Mouse (Mus musculus) hindbrain, postnatal 0 days (tissue): ENCODE results near the gene Gabbr1. TPM values are rescaled to one million over a fixed set of nuclear protein-coding genes. Genes with fewer than 3 reads are reported as not detected.

Experiments used
- ATAC-seq: fragments of 200-750 bp; cut with Nextera tagmentation; 2 replicates; pipeline ENCODE4 v1.8.0; 2017; ENCODE audit warnings: mild to moderate bottlenecking, moderate TSS enrichment, moderate library complexity
- DNase-seq: peaks from one replicate; pipeline ENCODE4 v3.0.0-alpha.2; 2015; ENCODE audit warnings: low spot score
- H3K27ac ChIP-seq: fragments of 300-500 bp; sonication (generic); 2 replicates; pipeline ENCODE4 v1.5.1; 2014; ENCODE audit warnings: mild to moderate bottlenecking
- H3K27me3 ChIP-seq: fragments of 300-500 bp; sonication (generic); 2 replicates; pipeline ENCODE4 v1.6.1; 2014; ENCODE audit warnings: low read length, mixed read lengths; ENCODE audit not compliant: insufficient read depth
- H3K36me3 ChIP-seq: fragments of 300-500 bp; sonication (generic); 2 replicates; pipeline ENCODE4 v1.6.1; 2014; ENCODE audit warnings: low read length, mixed read lengths; ENCODE audit not compliant: insufficient read depth
- H3K4me1 ChIP-seq: fragments of 300-500 bp; sonication (generic); 2 replicates; pipeline ENCODE4 v1.6.1; 2014; ENCODE audit warnings: antibody characterized with exemption, low read length, mixed read lengths; ENCODE audit not compliant: insufficient read depth
- H3K4me2 ChIP-seq: fragments of 300-500 bp; sonication (generic); 2 replicates; pipeline ENCODE4 v1.6.1; 2014; ENCODE audit warnings: low read depth, mild to moderate bottlenecking, low read length, moderate library complexity, mixed read lengths
- H3K4me3 ChIP-seq: fragments of 300-500 bp; sonication (generic); 2 replicates; pipeline ENCODE4 v1.5.1; 2014; ENCODE audit warnings: low read length
- H3K9ac ChIP-seq: fragments of 300-500 bp; sonication (generic); replicated peaks from 2 replicates; pipeline ENCODE4 v1.6.1; 2014; ENCODE audit warnings: mild to moderate bottlenecking, low read length, moderate library complexity, mixed read lengths
- H3K9me3 ChIP-seq: fragments of 300-500 bp; sonication (generic); 2 replicates; pipeline ENCODE4 v1.6.1; 2016; ENCODE audit warnings: low read length, mixed read lengths
- CTCF ChIP-seq: IDR thresholded peaks from 2 replicates; pipeline ENCODE4 v1.5.1; 2016; ENCODE audit warnings: antibody characterized with exemption, control low read depth, low read depth
- WGBS: fragments of 180-500 bp; shearing (Covaris S2); extraction: QIAGEN DNeasy Blood & Tissue Kit; methylation state at CpG from one replicate; pipeline ENCODE4 v1.1.7; 2014; 5-methylcytosine and 5-hydroxymethylcytosine counted together
- polyA plus RNA-seq: library from polyadenylated mRNA; unstranded; fragments of >200 nt; fragmentation: Nextera tagmentation; extraction: Ambion mirVana; gene quantifications from 2 replicates; pipeline ENCODE4 v1.2.1, GENCODE M21; 2015
- total RNA-seq: library from RNA; depleted of rRNA; stranded (reverse); fragments of >200 nt; gene quantifications from 2 replicates; pipeline ENCODE4 v1.2.3, GENCODE M21; 2014

The Gabbr1 gene
- total and polyA plus RNA-seq, 2 experiments from 2014 or later = 98.3 to 519 TPM

DNA sequence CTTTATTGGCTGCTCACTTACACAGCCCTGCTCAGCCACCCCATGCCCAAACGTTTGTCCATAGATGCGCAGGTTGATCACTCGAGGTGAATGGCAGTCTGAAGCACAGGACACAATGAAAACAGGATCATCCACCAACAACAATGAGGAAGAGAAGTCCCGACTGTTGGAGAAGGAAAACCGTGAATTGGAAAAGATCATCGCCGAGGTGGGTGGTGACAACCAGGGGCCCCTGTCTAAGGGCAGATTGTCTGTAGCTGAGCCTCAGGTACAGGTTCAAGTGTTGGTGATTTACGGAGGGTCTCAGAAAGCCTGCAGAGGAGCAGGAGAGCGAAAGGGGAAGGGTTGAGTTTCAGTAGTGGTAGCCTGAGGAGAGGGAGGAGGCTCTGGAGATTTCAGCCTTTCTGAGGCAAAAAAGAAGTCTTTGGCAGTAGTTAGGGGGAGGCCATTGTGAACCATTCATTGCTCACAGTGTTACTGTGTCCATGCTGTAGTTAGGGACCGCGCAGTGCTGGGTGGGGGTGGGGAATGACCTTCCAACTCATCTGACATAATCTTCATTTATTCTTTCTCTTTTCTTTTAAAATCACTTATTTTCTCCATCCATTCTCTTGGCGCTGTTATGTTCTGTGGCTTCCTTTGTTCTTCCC, 26.4 kb downstream of the Gabbr1 start:
- TF ChIP-seq CTCF = no peak
- H3K36me3 ChIP-seq = peaks cover 83% of the 10 kb centered on the region
- WGBS = 43% methylated on average over 12 of the region's 12 CpGs
- no peak overlapping the region for H3K4me2 ChIP-seq
- no peak for DNase-seq
- H3K9ac ChIP-seq = no peak overlapping the region
- no peaks in the 10 kb centered on the region for H3K27me3 ChIP-seq
- H3K27ac ChIP-seq = peak overlapping the region; percentile 45; the same call in 1 of the 2 replicates
- no peaks in the 10 kb centered on the region for H3K9me3 ChIP-seq
- H3K4me3 ChIP-seq = no peak overlapping the region
- ATAC-seq = peak; percentile 60; the same call in 1 of the 2 replicates
- H3K4me1 ChIP-seq = no peaks in the 10 kb centered on the region

DNA sequence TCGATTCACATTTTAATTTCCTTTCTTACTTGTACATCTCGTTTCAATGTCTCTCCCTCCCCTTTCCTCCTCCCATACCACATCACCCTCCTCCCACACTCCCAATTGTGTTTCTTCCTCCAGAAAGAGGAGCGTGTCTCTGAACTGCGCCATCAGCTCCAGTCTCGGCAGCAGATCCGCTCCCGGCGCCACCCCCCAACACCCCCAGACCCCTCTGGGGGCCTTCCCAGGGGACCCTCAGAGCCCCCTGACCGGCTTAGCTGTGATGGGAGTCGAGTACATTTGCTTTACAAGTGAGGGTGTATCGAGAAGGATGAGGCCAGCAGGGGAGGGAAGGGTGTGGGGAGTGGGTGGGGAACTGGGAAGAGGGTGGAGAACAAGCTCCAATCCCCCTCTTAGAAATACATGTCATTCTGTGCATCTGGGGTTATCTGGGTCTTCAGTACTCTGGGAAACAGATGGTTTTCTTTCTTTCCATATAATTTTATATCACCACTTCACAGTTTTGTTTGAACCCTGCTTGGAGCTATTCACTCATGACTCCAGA, 27.0 kb downstream of the Gabbr1 start:
- DNase-seq (no peak), ATAC-seq (0 out of 2 replicates have a peak, but pooled peaks have one; percentile 33)
- H3K4me1 ChIP-seq = no peaks in the 10 kb centered on the region
- no peaks in the 10 kb centered on the region for H3K9me3 ChIP-seq
- H3K4me3 ChIP-seq = no peak overlapping the region
- H3K27me3 ChIP-seq = no peaks in the 10 kb centered on the region
- no peak overlapping the region for H3K9ac ChIP-seq
- no peak for TF ChIP-seq CTCF
- H3K4me2 ChIP-seq = no peak overlapping the region
- peaks cover 77% of the 10 kb centered on the region for H3K36me3 ChIP-seq
- 25% methylated on average over 11 of the region's 11 CpGs for WGBS
- peak overlapping the region; percentile 38; the same call in 1 of the 2 replicates for H3K27ac ChIP-seq

GRCm38 (mm10) chr17:37075181-37075580, 29.4 kb downstream of the Gabbr1 start:
- no peak overlapping the region for H3K9ac ChIP-seq
- no peak overlapping the region for H3K4me3 ChIP-seq
- no peak overlapping the region for H3K27ac ChIP-seq
- peaks cover 53% of the 10 kb centered on the region for H3K36me3 ChIP-seq
- H3K9me3 ChIP-seq = no peaks in the 10 kb centered on the region
- H3K4me1 ChIP-seq = no peaks in the 10 kb centered on the region; the same call in none of the 2 replicates
- ATAC-seq (no peak), DNase-seq (no peak)
- WGBS = 87% methylated on average over 6 of the region's 6 CpGs
- H3K27me3 ChIP-seq = no peaks in the 10 kb centered on the region
- no peak overlapping the region for H3K4me2 ChIP-seq
- TF ChIP-seq CTCF = no peak

DNA sequence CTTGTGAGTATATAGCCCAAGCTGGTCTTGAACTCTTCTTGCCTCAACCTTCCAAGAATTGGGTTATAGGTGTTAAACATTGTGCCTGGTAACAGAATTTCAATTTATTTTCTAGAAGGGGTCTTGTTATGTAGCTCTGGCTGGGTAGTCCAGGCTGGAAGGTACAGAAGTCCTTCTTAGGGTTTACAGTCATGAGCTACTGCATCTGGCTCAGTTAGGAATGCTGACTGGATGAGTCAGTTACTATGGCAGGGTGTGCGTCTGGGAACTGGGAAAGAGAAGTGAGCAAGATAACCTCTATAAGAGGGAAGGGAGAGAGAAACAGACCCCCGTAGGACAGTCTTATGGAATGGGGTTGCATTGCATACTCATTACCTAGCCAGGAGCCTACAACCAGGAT, 30.0 kb downstream of the Gabbr1 start:
- no peak for TF ChIP-seq CTCF
- ATAC-seq (no peak), DNase-seq (no peak)
- H3K9me3 ChIP-seq = no peaks in the 10 kb centered on the region
- H3K4me3 ChIP-seq = no peak overlapping the region
- H3K4me2 ChIP-seq = no peak overlapping the region
- H3K36me3 ChIP-seq = peaks cover 48% of the 10 kb centered on the region
- no peaks in the 10 kb centered on the region; the same call in none of the 2 replicates for H3K4me1 ChIP-seq
- H3K27ac ChIP-seq = no peak overlapping the region
- no peaks in the 10 kb centered on the region for H3K27me3 ChIP-seq
- H3K9ac ChIP-seq = no peak overlapping the region
- 88% methylated on average over 2 of the region's 2 CpGs for WGBS

DNA sequence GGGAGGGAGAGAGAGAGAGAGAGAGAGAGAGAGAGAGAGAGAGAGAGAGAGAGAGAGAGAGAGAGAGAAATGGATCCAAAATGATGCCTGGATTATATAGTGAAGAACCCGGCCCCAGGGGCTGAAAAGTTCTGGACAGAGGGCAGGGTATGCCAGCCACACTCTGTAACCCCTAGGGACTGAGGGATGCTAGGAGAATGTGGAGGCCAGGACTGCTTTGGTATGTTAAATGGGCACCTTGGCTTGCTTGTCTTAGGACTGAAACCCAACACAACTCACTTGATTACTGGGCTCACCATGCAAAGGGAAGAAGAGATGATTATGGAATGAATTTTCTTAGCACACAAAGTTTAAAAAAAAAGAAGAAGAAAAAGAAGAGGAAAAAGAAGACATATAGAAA, 32.4 kb downstream of the Gabbr1 start:
- Histone ChIP-seq H3K27ac (no peak overlapping the region), H3K4me3 (no peak overlapping the region), H3K36me3 (peaks cover 26% of the 10 kb centered on the region), H3K4me1 (no peaks in the 10 kb centered on the region; the same call in none of the 2 replicates), H3K9ac (no peak overlapping the region), H3K4me2 (no peak overlapping the region), H3K9me3 (no peaks in the 10 kb centered on the region), H3K27me3 (no peaks in the 10 kb centered on the region)
- no peak for ATAC-seq
- no peak for TF ChIP-seq CTCF
- WGBS = 24% methylated on average over 1 of the region's 1 CpGs
- DNase-seq = no peak

GRCm38 (mm10) chr17:37078990-37079389, 33.2 kb downstream of the Gabbr1 start:
- Histone ChIP-seq H3K27ac (no peak overlapping the region; the same call in 1 of the 2 replicates), H3K27me3 (no peaks in the 10 kb centered on the region), H3K4me2 (no peak overlapping the region), H3K4me3 (no peak overlapping the region), H3K4me1 (no peaks in the 10 kb centered on the region; the same call in none of the 2 replicates), H3K9me3 (no peaks in the 10 kb centered on the region), H3K36me3 (peaks cover 18% of the 10 kb centered on the region), H3K9ac (no peak overlapping the region)
- 8% methylated on average over 2 of the region's 2 CpGs for WGBS
- DNase-seq (no peak), ATAC-seq (peak; percentile 30; the same call in 1 of the 2 replicates)
- no peak for TF ChIP-seq CTCF

DNA sequence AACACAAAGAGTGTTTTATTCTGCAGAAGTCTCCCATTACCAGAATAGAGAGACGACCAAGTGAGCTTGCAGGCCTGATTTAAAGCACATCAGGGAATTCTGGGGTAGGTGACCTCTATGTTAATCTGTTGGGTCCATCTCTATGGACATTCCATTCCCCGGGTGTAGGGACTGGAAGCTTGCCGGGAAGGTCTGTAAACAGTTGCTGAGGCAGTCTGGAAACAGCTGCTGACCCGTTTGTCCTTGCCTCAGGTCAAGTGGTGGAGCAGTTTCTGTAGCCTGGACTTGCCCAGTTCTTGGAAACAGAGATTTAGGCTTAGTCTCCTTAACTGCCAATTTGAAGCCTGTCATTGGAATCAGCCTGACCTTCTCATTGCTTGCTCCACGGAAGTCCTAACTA, 34.4 kb downstream of the Gabbr1 start:
- Histone ChIP-seq H3K4me1 (no peaks in the 10 kb centered on the region; the same call in none of the 2 replicates), H3K36me3 (peaks cover 7% of the 10 kb centered on the region), H3K4me2 (no peak overlapping the region), H3K27me3 (no peaks in the 10 kb centered on the region), H3K9me3 (no peaks in the 10 kb centered on the region), H3K27ac (no peak overlapping the region), H3K4me3 (no peak overlapping the region), H3K9ac (no peak overlapping the region)
- no peak for TF ChIP-seq CTCF
- ATAC-seq (no peak), DNase-seq (no peak)
- 27% methylated on average over 5 of the region's 5 CpGs for WGBS
